Mouse (Mus musculus): ENCODE measurements around the gene Gns. TPM values are rescaled to one million over a fixed set of nuclear protein-coding genes. Genes with fewer than 3 reads are reported as not detected.
A peak's percentile ranks its signal among the peaks of the same experiment; 100 is the strongest.
"Not testable (repeated sequence)": the region's sequence is repeated elsewhere in the genome, so short reads cannot be mapped to it uniquely, and the experiment has no call there.

Gene Gns
- total RNA-seq (2018; cell fraction: chromatin; rRNA removed) = 1,000 to 10,000 TPM in 5 of 26 experiments, 100 to 1,000 TPM in 21; 576 to 1,220 (median 873) TPM
- 1,000 to 10,000 TPM in 6 of 26 experiments, 100 to 1,000 TPM in 20; 646 to 1,155 (median 841) TPM for total RNA-seq (2018; cell fraction: cytosol; rRNA removed)
- total RNA-seq (2018; cell fraction: nucleus; rRNA removed) = 1,000 to 10,000 TPM in 23 of 26 experiments, 100 to 1,000 TPM in 3; 800 to 1,797 (median 1,214) TPM
- polyA plus RNA-seq (2018) = 466 to 731 TPM (median 611 TPM) in 3 replicates

DNA sequence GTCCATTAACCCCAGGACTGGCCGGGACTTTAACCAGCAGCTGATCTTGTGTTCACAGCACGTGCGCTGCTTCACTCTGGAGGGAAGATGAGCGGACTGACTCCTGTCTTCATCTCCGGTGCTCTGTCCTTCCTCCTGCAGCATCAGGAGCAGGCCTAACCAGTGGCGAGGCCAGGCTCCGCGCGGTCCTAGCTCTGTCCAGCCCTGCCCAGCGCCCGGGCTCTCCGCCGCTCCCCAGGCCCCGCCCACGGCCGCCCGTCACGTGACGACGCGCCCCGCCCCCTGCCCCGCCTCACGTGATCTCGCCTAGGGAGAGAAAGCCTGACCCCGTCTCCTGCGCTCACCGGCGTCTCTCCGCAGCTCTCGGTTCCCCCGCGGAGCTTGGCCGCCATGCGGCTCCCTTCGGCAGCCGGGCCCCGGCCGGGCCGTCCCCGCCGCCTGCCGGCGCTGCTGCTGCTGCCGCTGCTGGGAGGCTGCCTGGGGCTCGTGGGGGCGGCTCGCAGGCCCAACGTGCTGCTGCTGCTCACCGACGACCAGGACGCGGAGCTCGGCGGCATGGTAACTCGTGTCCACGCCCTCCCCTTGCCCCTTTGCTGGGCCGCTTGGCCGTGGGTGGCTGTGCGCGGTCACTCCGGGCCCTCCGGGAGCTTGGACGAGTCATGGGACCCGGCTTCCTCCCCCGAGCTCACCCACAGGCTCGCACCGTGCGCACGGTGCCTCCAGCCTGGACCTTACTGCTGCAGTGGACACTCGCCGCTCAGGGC, at the start of gene Gns:
Gene Gns, plus strand, starts transcription at position 290 of the 764 bp plus-strand sequence.
- H3K4me3 ChIP-seq (ENCODE audit: inconsistent target) = peak within 1 kb of the TSS; percentile 70
- H3K79me2 ChIP-seq (ENCODE audit: inconsistent target) = peaks cover 46% of the 10 kb centered on the region
- H3K36me3 ChIP-seq (ENCODE audit: inconsistent target) = peaks cover 13% of the 10 kb centered on the region; the same call in 1 of the 2 replicates
- WGBS (ENCODE audit: missing documents) = 1% methylated on average over 71 of the region's 72 CpGs
- H3K27ac ChIP-seq = peak within 1 kb of the TSS; percentile 96

DNA sequence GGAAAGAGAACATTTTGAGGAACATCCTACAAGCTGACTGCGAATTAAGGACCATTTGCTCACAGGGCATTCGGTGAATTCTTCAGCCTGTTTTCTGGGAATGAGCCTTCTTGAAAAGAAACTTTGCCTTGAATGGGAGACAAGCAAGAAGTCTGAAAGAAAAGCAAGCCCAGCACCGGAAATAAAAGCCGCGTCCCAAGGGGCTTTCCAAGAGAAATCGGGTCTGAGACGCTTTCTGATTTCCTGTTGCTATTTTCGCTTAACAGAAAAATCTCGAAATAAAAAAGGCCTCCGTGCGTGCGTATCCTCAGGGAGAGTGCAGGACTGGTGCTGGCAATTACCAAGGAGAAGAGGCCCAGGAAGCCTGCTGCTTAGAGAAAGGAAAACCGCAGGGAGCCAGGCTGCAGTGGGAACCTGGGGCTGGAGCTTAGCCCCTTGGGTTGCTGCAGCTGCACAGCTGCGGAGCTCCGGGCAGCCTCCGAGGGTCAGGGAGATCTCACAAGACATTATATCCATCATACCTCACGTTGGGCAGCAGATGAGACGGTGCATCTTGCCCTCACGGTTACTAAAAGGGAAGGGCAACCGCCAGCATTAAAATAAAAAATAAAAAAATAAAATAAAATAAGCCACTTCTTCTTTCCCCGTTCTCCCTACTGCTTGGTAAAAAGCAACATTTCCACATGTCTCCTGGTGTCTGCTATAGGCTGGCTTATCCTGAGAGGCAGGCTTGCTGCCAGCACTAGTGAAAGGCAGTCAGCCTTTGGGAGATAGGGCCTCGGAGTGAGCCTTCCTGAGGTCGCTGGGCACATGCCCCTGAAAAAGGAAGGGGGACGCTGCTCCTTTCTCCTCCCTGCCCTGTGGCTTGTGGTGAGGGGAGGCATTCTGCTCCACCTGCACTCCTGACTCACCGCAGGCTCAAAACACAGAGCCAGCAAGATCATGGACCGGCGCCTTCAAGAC, 49.3 kb upstream of the Gns start:
- Histone ChIP-seq H3K36me3 (ENCODE audit: inconsistent target) (no peaks in the 10 kb centered on the region), H3K4me3 (ENCODE audit: inconsistent target) (no peak overlapping the region), H3K79me2 (ENCODE audit: inconsistent target) (no peaks in the 10 kb centered on the region), H3K27ac (no peak overlapping the region)
- 22% methylated on average over 27 of the region's 27 CpGs for WGBS (ENCODE audit: missing documents)

DNA sequence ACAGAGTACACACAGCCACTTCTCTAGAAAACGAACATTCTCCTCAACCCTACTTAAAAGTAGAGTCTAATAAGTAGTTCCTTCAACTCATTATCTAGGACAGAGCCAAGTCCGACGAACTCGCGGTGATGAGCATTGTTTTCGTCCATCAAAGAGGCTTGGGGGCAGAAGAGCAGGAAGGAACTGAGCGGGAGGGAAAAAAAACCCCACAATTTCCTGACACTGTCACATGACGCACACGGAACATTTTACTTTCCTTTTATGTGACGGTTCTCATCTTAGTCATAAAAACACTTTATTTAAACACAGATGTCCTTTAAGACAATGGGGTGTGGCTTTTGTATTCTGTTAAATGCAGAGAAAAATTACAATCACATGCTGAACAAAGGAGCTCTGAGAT, 48.5 kb upstream of the Gns start:
- Histone ChIP-seq H3K36me3 (ENCODE audit: inconsistent target) (no peaks in the 10 kb centered on the region), H3K79me2 (ENCODE audit: inconsistent target) (no peaks in the 10 kb centered on the region), H3K27ac (no peak overlapping the region), H3K4me3 (ENCODE audit: inconsistent target) (no peak overlapping the region)
- WGBS (ENCODE audit: missing documents) = 53% methylated on average over 9 of the region's 10 CpGs

DNA sequence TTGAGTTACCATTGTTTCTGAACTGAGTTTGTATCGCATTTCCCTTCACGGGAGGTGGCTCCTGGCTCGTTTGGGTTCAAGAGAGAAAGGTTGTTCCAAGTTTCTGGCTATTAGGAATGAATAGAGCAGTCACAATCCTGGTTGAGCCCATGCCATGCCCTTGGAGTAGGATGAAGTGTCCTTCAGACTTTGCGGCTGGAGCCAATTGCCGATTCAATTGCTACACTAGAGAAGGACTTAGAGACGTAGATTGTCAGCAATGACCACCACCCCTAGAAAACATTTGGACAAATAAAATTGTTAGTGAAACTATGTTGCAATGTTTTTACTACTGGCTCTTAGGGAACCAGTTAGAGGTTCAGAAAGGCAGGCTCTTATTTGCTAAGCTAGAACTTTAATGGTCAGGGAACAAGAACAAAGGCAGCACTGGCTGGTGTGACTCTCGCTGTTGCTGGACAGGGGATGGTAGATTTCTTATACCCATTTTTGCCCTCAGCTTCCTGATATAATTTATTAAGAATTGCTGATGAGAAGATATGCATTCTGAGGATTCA, 46.4 kb upstream of the Gns start:
- H3K4me3 ChIP-seq (ENCODE audit: inconsistent target) = no peak overlapping the region
- 94% methylated on average over 7 of the region's 7 CpGs for WGBS (ENCODE audit: missing documents)

GRCm38 (mm10) chr10:121323493-121323892, 41.4 kb upstream of the Gns start:
- H3K36me3 ChIP-seq (ENCODE audit: inconsistent target) = no peaks in the 10 kb centered on the region
- no peak overlapping the region for H3K27ac ChIP-seq
- no peaks in the 10 kb centered on the region for H3K79me2 ChIP-seq (ENCODE audit: inconsistent target)
- H3K4me3 ChIP-seq (ENCODE audit: inconsistent target) = no peak overlapping the region
- 94% methylated on average over 7 of the region's 7 CpGs for WGBS (ENCODE audit: missing documents)

More for the DNA sequence above, 46.4 kb upstream of the Gns start:
- no peaks in the 10 kb centered on the region for H3K36me3 ChIP-seq (ENCODE audit: inconsistent target)
- H3K79me2 ChIP-seq (ENCODE audit: inconsistent target) = no peaks in the 10 kb centered on the region
- no peak overlapping the region for H3K27ac ChIP-seq

DNA sequence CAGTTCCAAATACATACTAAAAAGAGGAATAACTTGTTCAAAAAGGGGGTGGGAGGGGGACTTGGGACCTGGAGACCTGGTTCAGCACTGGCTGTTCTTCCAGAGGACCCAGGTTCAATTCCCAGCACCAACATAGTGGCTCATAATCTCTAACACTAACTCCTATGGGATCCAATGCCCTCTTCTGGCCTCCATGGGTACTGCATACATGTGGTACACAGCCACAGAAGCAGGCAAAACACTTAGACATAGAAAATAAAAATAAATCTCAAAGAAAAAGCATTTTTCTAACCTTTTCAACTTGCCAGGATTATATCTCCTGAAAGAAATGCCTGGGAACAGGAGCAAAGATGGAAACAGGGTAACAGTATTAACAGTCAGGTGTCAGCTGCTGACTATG, 38.7 kb upstream of the Gns start:
- H3K79me2 ChIP-seq (ENCODE audit: inconsistent target) = no peaks in the 10 kb centered on the region
- no peaks in the 10 kb centered on the region for H3K36me3 ChIP-seq (ENCODE audit: inconsistent target)
- H3K27ac ChIP-seq = no peak overlapping the region
- H3K4me3 ChIP-seq (ENCODE audit: inconsistent target) = no peak overlapping the region

- Histone ChIP-seq H3K4me3 (ENCODE audit: inconsistent target) (no peak overlapping the region), H3K79me2 (ENCODE audit: inconsistent target) (no peaks in the 10 kb centered on the region), H3K27ac (no peak overlapping the region), H3K36me3 (ENCODE audit: inconsistent target) (no peaks in the 10 kb centered on the region)
- 87% methylated on average over 4 of the region's 4 CpGs for WGBS (ENCODE audit: missing documents)
Measured at GRCm38 (mm10) chr10:121329586-121329985, 35.3 kb upstream of the Gns start.

DNA sequence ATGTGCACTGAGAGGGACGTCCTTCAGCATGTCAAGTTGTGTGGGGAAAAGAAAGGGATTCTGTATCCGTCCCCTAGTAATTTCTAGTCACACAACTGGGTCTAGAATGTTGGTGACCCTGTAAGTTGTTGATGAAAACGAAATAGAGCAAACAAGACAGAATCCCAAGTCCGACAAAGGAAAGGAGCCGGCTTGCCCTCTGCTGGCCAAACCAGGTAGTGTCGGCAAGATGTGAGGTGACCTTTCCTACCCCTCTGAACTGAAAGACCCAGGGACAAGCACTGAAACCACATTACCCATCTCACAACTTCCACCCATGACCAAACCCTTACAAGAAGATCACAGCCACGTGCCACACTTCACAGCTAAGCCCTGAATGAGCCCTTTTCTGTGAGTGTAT, 34.0 kb upstream of the Gns start:
- 13% methylated on average over 7 of the region's 7 CpGs for WGBS (ENCODE audit: missing documents)
- Histone ChIP-seq H3K79me2 (ENCODE audit: inconsistent target) (no peaks in the 10 kb centered on the region), H3K4me3 (ENCODE audit: inconsistent target) (no peak overlapping the region), H3K27ac (no peak overlapping the region), H3K36me3 (ENCODE audit: inconsistent target) (no peaks in the 10 kb centered on the region)

DNA sequence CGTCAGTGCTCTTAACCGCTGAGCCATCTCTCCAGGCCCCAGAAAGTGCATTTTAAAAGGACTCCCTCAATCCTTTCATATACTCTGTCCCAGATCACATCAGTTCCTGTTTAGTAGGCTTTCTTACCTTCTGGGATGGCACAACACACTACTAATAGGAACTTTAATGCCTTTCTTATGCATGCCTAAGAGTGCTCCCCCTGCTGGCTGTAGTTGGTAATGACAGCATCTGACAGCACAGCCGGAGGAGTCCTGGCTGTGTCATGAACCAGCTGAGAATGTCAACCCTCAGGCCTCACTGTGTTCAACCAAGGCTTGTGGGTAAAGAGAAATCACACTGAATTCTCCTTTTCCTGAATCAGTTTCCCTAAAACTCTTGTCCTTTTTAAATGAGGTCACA, 30.3 kb upstream of the Gns start:
- Histone ChIP-seq H3K36me3 (ENCODE audit: inconsistent target) (no peaks in the 10 kb centered on the region), H3K4me3 (ENCODE audit: inconsistent target) (no peak overlapping the region), H3K79me2 (ENCODE audit: inconsistent target) (no peaks in the 10 kb centered on the region), H3K27ac (no peak overlapping the region)
- 71% methylated on average over 3 of the region's 3 CpGs for WGBS (ENCODE audit: missing documents)

- not testable (repeated sequence) for H3K27ac ChIP-seq
- 95% methylated on average over 10 of the region's 14 CpGs for WGBS (ENCODE audit: missing documents)
Measured at GRCm38 (mm10) chr10:121336536-121336935, 28.4 kb upstream of the Gns start.

GRCm38 (mm10) chr10:121340754-121341593, 23.9 kb upstream of the Gns start:
- whole genome bisulfite sequencing (ENCODE audit: missing documents) = 86% methylated on average over 9 of the region's 11 CpGs
- Histone ChIP-seq H3K4me3 (ENCODE audit: inconsistent target) (no peak overlapping the region), H3K27ac (no peak overlapping the region), H3K36me3 (ENCODE audit: inconsistent target) (no peaks in the 10 kb centered on the region), H3K79me2 (ENCODE audit: inconsistent target) (no peaks in the 10 kb centered on the region)

More at GRCm38 (mm10) chr10:121336536-121336935, 28.4 kb upstream of the Gns start:
- not testable (repeated sequence) for H3K4me3 ChIP-seq (ENCODE audit: inconsistent target); H3K36me3 ChIP-seq (ENCODE audit: inconsistent target); H3K79me2 ChIP-seq (ENCODE audit: inconsistent target)

DNA sequence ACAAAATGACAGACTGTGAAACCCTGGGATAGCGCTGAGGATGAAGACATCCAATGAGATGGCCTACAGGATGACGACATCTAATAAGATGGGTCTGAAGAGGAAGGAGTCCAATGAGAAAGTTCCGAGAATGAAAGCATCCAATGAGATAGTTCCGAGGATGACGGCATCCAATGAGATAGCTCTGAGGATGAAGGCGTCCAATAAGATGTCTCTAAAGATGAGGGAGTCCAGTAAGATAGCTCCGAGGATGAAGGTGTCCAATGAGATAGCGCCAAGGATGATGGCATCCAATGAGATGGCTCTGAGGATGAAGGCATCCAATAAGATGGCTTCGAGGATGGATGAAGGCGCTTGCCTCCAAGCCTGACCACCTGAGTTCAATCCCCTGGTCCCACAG, 22.6 kb upstream of the Gns start:
- Histone ChIP-seq H3K36me3 (ENCODE audit: inconsistent target) (no peaks in the 10 kb centered on the region), H3K4me3 (ENCODE audit: inconsistent target) (no peak overlapping the region), H3K79me2 (ENCODE audit: inconsistent target) (no peaks in the 10 kb centered on the region), H3K27ac (no peak overlapping the region)
- 97% methylated on average over 10 of the region's 10 CpGs for WGBS (ENCODE audit: missing documents)

DNA sequence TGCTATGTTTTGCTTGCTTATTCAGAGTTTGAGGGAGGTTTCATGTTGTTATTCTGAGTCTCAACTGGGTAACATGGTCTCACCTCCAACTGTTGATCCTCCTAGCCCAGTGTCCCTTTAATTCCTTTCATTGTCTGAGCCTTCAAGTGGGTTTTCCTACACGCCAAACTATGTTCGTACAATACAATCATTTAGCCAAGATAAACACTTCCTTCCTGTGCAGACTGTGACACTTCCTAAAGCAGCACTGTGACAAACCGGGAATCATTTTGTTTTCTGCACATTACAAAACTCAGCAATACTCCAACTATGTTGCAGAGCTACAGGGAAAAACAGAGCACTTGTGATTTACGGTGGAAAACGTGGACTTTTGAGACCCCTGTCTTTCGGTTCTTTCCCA, 21.0 kb upstream of the Gns start:
- Histone ChIP-seq H3K36me3 (ENCODE audit: inconsistent target) (no peaks in the 10 kb centered on the region), H3K27ac (no peak overlapping the region), H3K4me3 (ENCODE audit: inconsistent target) (no peak overlapping the region), H3K79me2 (ENCODE audit: inconsistent target) (no peaks in the 10 kb centered on the region)
- WGBS (ENCODE audit: missing documents) = 49% methylated on average over 6 of the region's 6 CpGs

- Histone ChIP-seq H3K79me2 (ENCODE audit: inconsistent target) (no peaks in the 10 kb centered on the region), H3K4me3 (ENCODE audit: inconsistent target) (no peak overlapping the region), H3K36me3 (ENCODE audit: inconsistent target) (no peaks in the 10 kb centered on the region), H3K27ac (no peak overlapping the region)
- 95% methylated on average over 5 of the region's 5 CpGs for WGBS (ENCODE audit: missing documents)
Measured at GRCm38 (mm10) chr10:121349244-121349643, 15.6 kb upstream of the Gns start.

Measured in macrophage (primary cell).